Mouse (Mus musculus) midbrain, embryonic 16.5 days (tissue): ENCODE results near the gene Anks1. TPM values are rescaled to one million over a fixed set of nuclear protein-coding genes. Genes with fewer than 3 reads are reported as not detected.

Source experiments
- ATAC-seq: fragments of 200-750 bp; cut with Nextera tagmentation; 2 replicates; pipeline ENCODE4 v1.8.0; 2017; ENCODE audit warnings: moderate TSS enrichment
- H3K27ac ChIP-seq: fragments of 300-500 bp; sonication (generic); 2 replicates; pipeline ENCODE4 v1.5.1; 2014; ENCODE audit warnings: mild to moderate bottlenecking, low read length, mixed read lengths
- H3K27me3 ChIP-seq: fragments of 300-500 bp; sonication (generic); 2 replicates; pipeline ENCODE4 v1.6.1; 2014; ENCODE audit warnings: low read depth, low read length, mixed read lengths; ENCODE audit not compliant: control insufficient read depth, insufficient read depth
- H3K36me3 ChIP-seq: fragments of 300-500 bp; sonication (generic); 2 replicates; pipeline ENCODE4 v1.6.1; 2014; ENCODE audit warnings: mild to moderate bottlenecking, low read length, moderate library complexity, mixed read lengths; ENCODE audit not compliant: control insufficient read depth, insufficient read depth
- H3K4me1 ChIP-seq: fragments of 300-500 bp; sonication (generic); 2 replicates; pipeline ENCODE4 v1.6.1; 2014; ENCODE audit warnings: mild to moderate bottlenecking, low read length, mixed read lengths; ENCODE audit not compliant: control insufficient read depth, insufficient read depth
- H3K4me2 ChIP-seq: fragments of 300-500 bp; sonication (generic); 2 replicates; pipeline ENCODE4 v1.6.1; 2014; ENCODE audit warnings: mild to moderate bottlenecking, low read length, mixed read lengths
- H3K4me3 ChIP-seq: fragments of 300-500 bp; sonication (generic); 2 replicates; pipeline ENCODE4 v1.5.1; 2014; ENCODE audit warnings: low read depth, mild to moderate bottlenecking, low read length, moderate library complexity, mixed read lengths
- H3K9ac ChIP-seq: fragments of 300-500 bp; sonication (generic); 2 replicates; pipeline ENCODE4 v1.6.1; 2014; ENCODE audit warnings: low read depth, low read length, mixed read lengths
- H3K9me3 ChIP-seq: fragments of 300-500 bp; sonication (generic); replicated peaks from 2 replicates; pipeline ENCODE4 v1.6.1; 2014; ENCODE audit warnings: mild to moderate bottlenecking, low read length, mixed read lengths; ENCODE audit not compliant: control insufficient read depth, poor library complexity, severe bottlenecking
- WGBS: fragments of 180-500 bp; shearing (Covaris S2); extraction: QIAGEN DNeasy Blood & Tissue Kit; methylation state at CpG from one replicate; pipeline ENCODE4 v1.1.7; 2014; 5-methylcytosine and 5-hydroxymethylcytosine counted together
- polyA plus RNA-seq: library from polyadenylated mRNA; unstranded; fragments of >200 nt; fragmentation: Nextera tagmentation; extraction: Ambion mirVana; gene quantifications from 2 replicates; pipeline ENCODE4 v1.2.1, GENCODE M21; 2015

Gene Anks1
- polyA plus RNA-seq, 1 experiment from 2014 or later = 56.2 TPM

DNA sequence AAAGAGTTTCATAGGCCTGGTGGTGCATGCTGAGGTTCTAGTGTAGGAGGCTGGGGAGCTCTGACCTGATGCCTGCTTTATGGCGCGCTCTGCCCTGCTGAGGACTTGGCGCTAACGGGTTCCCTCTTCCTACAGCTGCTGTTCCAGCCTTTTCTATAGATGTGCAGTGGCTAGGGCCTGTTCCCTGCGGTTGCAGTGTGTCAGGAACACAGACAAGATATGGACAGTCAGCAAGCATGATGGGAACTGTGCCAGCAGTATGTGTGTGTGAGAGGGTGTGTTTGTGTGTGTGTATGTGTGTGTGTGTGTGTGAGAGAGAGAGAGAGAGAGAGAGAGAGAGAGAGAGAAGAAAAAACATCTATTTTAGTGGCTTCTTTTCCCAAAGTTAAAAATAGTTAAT lies 29.9 kb downstream of the Anks1 start:
- no peak overlapping the region for H3K9ac ChIP-seq
- ATAC-seq = no peak
- WGBS = 81% methylated on average over 5 of the region's 5 CpGs
- no peak overlapping the region for H3K4me2 ChIP-seq
- no peaks in the 10 kb centered on the region for H3K36me3 ChIP-seq
- H3K9me3 ChIP-seq = no peaks in the 10 kb centered on the region
- H3K4me1 ChIP-seq = peaks cover 3% of the 10 kb centered on the region
- H3K27ac ChIP-seq = no peak overlapping the region
- H3K4me3 ChIP-seq = no peak overlapping the region
- no peaks in the 10 kb centered on the region for H3K27me3 ChIP-seq

DNA sequence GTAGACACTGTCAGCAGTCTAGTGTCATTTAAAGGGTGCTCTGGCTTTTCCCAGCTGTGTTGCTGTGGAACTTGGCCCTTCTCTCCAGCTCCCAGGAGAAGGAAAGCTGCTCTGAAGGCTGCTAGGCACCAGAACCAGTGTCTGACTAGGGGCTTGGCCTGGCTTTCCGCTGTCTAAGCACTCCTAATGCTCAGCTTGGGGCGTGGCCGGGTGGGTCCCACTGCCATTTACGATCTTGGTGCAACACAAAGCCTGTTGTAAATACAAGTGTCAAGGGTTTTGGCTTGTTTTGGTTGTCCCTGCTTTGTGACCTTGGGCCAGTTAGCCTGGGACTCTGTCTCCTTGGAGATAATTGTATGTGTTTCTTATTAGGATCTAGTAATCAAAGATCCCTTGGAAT lies 31.2 kb downstream of the Anks1 start:
- no peak overlapping the region for H3K9ac ChIP-seq
- no peaks in the 10 kb centered on the region for H3K9me3 ChIP-seq
- ATAC-seq = no peak
- no peak overlapping the region for H3K4me3 ChIP-seq
- WGBS = 82% methylated on average over 4 of the region's 4 CpGs
- H3K36me3 ChIP-seq = no peaks in the 10 kb centered on the region
- H3K4me1 ChIP-seq = peaks cover 3% of the 10 kb centered on the region
- H3K4me2 ChIP-seq = no peak overlapping the region
- no peaks in the 10 kb centered on the region for H3K27me3 ChIP-seq
- no peak overlapping the region for H3K27ac ChIP-seq

DNA sequence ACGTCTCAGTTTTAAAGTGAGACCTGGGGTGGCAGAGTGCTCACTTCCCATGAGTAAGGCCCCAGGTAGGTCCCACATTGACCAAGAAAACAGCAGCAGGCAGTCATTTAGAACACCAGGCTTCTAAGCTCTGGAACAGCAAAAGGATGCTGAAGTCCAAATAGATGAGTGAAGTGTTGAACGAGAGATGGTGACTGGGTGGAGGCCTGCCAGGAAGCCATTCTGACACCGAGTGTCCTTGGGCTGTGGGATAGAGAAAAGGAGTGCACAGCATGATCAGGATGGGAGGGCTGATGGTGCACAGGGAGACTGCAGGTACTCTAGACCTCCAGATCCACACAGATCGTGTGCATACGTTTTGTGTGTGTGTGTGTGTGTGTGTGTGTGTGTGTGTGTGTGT lies 32.1 kb downstream of the Anks1 start:
- WGBS = 79% methylated on average over 5 of the region's 5 CpGs
- H3K27ac ChIP-seq = no peak overlapping the region
- peaks cover 7% of the 10 kb centered on the region for H3K4me1 ChIP-seq
- no peak for ATAC-seq
- H3K27me3 ChIP-seq = no peaks in the 10 kb centered on the region
- no peak overlapping the region for H3K4me2 ChIP-seq
- no peaks in the 10 kb centered on the region for H3K36me3 ChIP-seq
- no peak overlapping the region for H3K4me3 ChIP-seq
- H3K9ac ChIP-seq = no peak overlapping the region
- no peaks in the 10 kb centered on the region for H3K9me3 ChIP-seq

DNA sequence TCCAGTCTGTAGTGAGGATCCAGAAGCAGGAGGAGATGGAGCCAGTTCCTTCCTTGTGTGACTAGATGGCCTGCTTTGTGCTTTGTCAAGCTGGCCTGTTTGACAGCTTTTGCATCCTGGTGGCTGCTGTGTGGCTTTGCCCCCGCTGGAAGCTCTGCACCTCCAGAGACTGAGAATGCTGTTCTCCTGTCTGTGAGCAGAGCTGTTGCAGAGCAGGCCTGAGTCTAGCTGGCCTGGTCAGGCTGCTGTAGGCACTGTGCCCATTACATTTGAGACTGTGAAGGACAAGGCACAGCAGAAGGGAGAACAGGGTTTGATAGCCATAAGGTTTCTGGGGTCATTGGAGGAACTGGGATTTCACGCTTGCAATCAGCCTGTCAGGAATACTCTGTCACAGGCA lies 32.6 kb downstream of the Anks1 start:
- Histone ChIP-seq H3K36me3 (no peaks in the 10 kb centered on the region), H3K4me3 (no peak overlapping the region), H3K27me3 (no peaks in the 10 kb centered on the region), H3K4me1 (peaks cover 11% of the 10 kb centered on the region), H3K9me3 (no peaks in the 10 kb centered on the region), H3K27ac (no peak overlapping the region), H3K4me2 (no peak overlapping the region), H3K9ac (no peak overlapping the region)
- ATAC-seq = no peak
- WGBS = 70% methylated on average over 2 of the region's 2 CpGs

DNA sequence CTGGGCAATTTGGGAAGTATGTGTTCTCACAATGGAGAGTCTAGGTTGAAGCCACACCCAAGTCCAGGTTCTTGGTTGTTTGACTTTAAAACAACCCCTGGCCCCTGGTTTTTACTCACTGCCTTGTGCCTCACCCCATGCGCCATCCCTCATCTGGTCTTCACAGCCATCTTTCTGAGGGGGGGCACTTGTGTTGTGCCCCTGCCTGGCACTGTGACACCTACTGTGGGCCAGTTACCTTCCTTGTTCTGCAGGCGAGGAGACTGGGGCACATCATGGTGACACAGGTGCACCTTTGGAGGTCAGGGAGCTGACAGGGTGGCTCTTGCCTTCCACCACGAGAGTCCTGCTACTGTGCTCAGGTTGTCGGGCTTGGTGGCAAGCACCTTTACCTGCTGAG lies 33.0 kb downstream of the Anks1 start:
- no peaks in the 10 kb centered on the region for H3K36me3 ChIP-seq
- no peaks in the 10 kb centered on the region for H3K9me3 ChIP-seq
- no peak for ATAC-seq
- no peak overlapping the region for H3K4me3 ChIP-seq
- H3K27me3 ChIP-seq = no peaks in the 10 kb centered on the region
- no peak overlapping the region for H3K9ac ChIP-seq
- H3K4me1 ChIP-seq = peaks cover 11% of the 10 kb centered on the region
- 90% methylated on average over 4 of the region's 4 CpGs for WGBS
- H3K4me2 ChIP-seq = no peak overlapping the region
- H3K27ac ChIP-seq = no peak overlapping the region

DNA sequence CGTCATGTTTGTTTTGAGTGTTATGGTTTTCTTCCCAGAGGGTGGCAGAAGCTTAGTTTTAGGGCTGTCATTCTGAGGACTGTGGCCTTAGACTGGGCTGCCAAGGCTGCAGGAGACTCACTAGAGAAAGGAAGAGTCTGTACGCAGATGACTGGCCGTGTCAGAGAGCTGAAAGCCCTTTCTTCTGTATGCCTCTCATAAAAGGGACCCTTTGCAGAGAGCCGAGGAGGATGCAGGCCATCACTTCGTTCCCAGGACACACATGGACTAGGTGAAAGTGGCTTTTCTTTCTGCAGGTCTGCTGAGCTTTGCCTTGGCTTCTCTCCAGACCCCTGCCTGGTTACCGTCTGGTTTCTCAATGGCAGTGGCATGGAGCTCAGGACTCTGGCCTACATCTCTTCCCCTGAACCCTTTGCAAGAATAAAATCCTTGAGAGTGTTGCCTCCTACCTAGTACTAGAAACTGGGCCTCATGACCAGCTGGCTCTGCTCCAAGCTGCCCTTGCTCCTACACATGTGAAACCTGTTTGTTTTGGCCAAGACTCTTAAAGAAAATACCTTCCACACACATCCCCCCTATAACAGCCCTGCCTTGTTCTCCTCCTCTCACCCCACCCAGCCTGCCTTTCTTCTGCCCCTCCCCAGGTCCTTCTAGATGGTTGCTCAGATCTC lies 36.6 kb downstream of the Anks1 start:
- Histone ChIP-seq H3K9ac (no peak overlapping the region), H3K27me3 (no peaks in the 10 kb centered on the region), H3K4me2 (no peak overlapping the region), H3K4me1 (peaks cover 8% of the 10 kb centered on the region), H3K9me3 (no peaks in the 10 kb centered on the region), H3K27ac (peak overlapping the region; percentile 8), H3K36me3 (no peaks in the 10 kb centered on the region), H3K4me3 (no peak overlapping the region)
- peak; percentile 60 for ATAC-seq
- 35% methylated on average over 6 of the region's 6 CpGs for WGBS

DNA sequence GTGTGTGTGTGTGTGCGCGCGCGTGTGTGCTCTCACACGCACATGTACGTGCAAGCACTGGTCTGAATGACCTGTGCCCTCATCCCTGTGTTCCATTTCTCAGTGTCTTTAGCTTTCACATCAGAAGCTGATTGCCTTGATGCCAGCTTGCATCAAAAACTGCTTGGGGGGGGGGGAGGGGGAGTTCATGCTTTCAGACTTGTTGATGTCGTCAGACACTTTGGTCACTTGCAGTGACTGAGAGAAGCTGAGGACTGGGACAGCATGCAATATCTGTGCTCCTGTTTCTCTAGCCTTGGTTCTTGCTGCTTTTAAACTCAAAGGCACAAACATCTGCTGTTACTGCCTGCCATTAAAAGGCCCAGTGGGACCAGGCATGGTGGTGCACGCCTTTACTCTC lies 37.3 kb downstream of the Anks1 start:
- H3K4me3 ChIP-seq = no peak overlapping the region
- WGBS = 81% methylated on average over 8 of the region's 8 CpGs
- H3K9ac ChIP-seq = no peak overlapping the region
- H3K4me1 ChIP-seq = peaks cover 8% of the 10 kb centered on the region
- H3K4me2 ChIP-seq = no peak overlapping the region
- H3K27me3 ChIP-seq = no peaks in the 10 kb centered on the region
- H3K36me3 ChIP-seq = no peaks in the 10 kb centered on the region
- no peaks in the 10 kb centered on the region for H3K9me3 ChIP-seq
- ATAC-seq = no peak
- peak overlapping the region; percentile 8 for H3K27ac ChIP-seq

DNA sequence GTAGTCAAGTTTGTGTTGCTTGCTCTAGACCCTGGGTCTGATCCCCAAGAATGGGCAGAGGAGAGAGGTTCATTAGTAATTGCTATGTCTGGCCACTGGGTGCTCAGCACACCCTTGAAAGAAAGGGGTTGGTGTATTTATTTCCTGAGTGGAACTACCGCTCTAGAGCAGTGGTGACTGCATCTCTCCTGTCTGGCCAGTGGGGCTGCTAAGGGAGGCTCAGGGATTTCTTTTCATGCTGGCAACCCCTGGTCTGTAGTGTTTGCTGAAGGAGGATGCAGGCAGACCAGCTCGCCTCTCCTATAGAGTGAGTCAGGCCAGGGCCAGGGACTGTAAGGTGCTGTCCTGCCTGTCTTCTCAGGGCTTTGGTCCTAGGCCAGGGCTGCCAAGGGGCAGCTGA lies 38.0 kb downstream of the Anks1 start:
- WGBS = 92% methylated on average over 2 of the region's 2 CpGs
- H3K4me2 ChIP-seq = no peak overlapping the region
- peaks cover 8% of the 10 kb centered on the region for H3K4me1 ChIP-seq
- H3K36me3 ChIP-seq = no peaks in the 10 kb centered on the region
- no peak overlapping the region for H3K9ac ChIP-seq
- H3K27ac ChIP-seq = no peak overlapping the region
- no peaks in the 10 kb centered on the region for H3K9me3 ChIP-seq
- no peak overlapping the region for H3K4me3 ChIP-seq
- H3K27me3 ChIP-seq = no peaks in the 10 kb centered on the region
- ATAC-seq = no peak

DNA sequence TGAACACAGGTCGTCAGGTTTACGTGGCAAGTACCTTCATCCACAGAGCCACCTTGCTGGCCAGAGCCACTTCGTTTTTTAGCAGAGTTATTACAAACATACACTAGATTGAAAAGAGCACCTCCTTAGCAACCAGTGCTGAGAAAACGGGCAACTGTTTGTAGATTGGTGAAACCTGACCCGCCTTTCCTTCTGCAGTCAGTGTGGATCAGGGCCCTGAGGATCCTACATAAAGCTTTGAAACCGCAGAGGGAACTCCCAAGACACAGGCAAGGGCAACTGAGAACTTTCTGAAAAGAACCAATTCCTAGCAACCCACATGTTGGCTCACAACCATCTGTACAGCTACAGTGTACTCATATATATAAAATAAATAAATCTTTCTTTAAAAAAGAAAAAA lies 44.0 kb downstream of the Anks1 start:
- Histone ChIP-seq H3K4me3 (no peak overlapping the region), H3K27ac (no peak overlapping the region), H3K9ac (no peak overlapping the region), H3K4me2 (no peak overlapping the region), H3K4me1 (no peaks in the 10 kb centered on the region), H3K9me3 (no peaks in the 10 kb centered on the region), H3K27me3 (no peaks in the 10 kb centered on the region), H3K36me3 (no peaks in the 10 kb centered on the region)
- ATAC-seq = no peak
- WGBS = 79% methylated on average over 6 of the region's 6 CpGs
